Mouse (Mus musculus) liver, embryonic 11.5 days (tissue): ENCODE data around the gene Pex12. TPM values are rescaled to one million over a fixed set of nuclear protein-coding genes. Genes with fewer than 3 reads are reported as not detected.

Experiments
- ATAC-seq: fragments of 200-750 bp; cut with Nextera tagmentation; replicated peaks from 2 replicates; pipeline ENCODE4 v1.8.0; 2017; ENCODE audit warnings: moderate number of reproducible peaks, mild to moderate bottlenecking, moderate TSS enrichment, moderate library complexity; ENCODE audit not compliant: low FRiP score
- DNase-seq: peaks from one replicate; pipeline ENCODE4 v3.0.0-alpha.2; 2017; ENCODE audit warnings: low spot score
- H3K27ac ChIP-seq: fragments of 300-500 bp; sonication (generic); 2 replicates; pipeline ENCODE4 v1.5.1; 2014; ENCODE audit warnings: mild to moderate bottlenecking, low read depth, low read length, control low read depth
- H3K27me3 ChIP-seq: fragments of 300-500 bp; sonication (generic); replicated peaks from 2 replicates; pipeline ENCODE4 v1.6.1; 2014; ENCODE audit warnings: low read length, mixed read lengths; ENCODE audit not compliant: control insufficient read depth, insufficient read depth
- H3K36me3 ChIP-seq: fragments of 300-500 bp; sonication (generic); 2 replicates; pipeline ENCODE4 v1.6.1; 2014; ENCODE audit warnings: mild to moderate bottlenecking, low read length, moderate library complexity, mixed read lengths; ENCODE audit not compliant: control insufficient read depth, insufficient read depth
- H3K4me1 ChIP-seq: fragments of 300-500 bp; sonication (generic); replicated peaks from 2 replicates; pipeline ENCODE4 v1.6.1; 2014; ENCODE audit warnings: low read length, mixed read lengths; ENCODE audit not compliant: control insufficient read depth, insufficient read depth
- H3K4me2 ChIP-seq: fragments of 300-500 bp; sonication (generic); 2 replicates; pipeline ENCODE4 v1.6.1; 2014; ENCODE audit warnings: mild to moderate bottlenecking, control low read depth, moderate library complexity
- H3K4me3 ChIP-seq: fragments of 300-500 bp; sonication (generic); 2 replicates; pipeline ENCODE4 v1.5.1; 2014; ENCODE audit warnings: low read depth, low read length, control low read depth
- H3K9ac ChIP-seq: fragments of 300-500 bp; sonication (generic); 2 replicates; pipeline ENCODE4 v1.6.1; 2014; ENCODE audit warnings: low read depth, low read length, control low read depth
- H3K9me3 ChIP-seq: fragments of 300-500 bp; sonication (generic); 2 replicates; pipeline ENCODE4 v1.6.1; 2016; ENCODE audit warnings: low read length, inconsistent platforms, mixed read lengths; ENCODE audit not compliant: control insufficient read depth
- WGBS: fragments of 180-500 bp; shearing (Covaris S2); extraction: QIAGEN DNeasy Blood & Tissue Kit; methylation state at CpG from one replicate; pipeline ENCODE4 v1.1.7; 2014; 5-methylcytosine and 5-hydroxymethylcytosine counted together
- polyA plus RNA-seq: library from polyadenylated mRNA; unstranded; fragments of >200 nt; fragmentation: Nextera tagmentation; extraction: Ambion mirVana; gene quantifications from 2 replicates; pipeline ENCODE4 v1.2.1, GENCODE M21; 2014

Pex12 gene
- polyA plus RNA-seq, 1 experiment from 2014 or later, result 13.7 TPM

GRCm38 (mm10) chr11:83304485-83304884, 2.1 kb upstream of the Pex12 start:
- Histone ChIP-seq H3K9me3 (no peaks in the 10 kb centered on the region), H3K27me3 (no peaks in the 10 kb centered on the region), H3K27ac (no peak overlapping the region), H3K9ac (no peak overlapping the region; the same call in 1 of the 2 replicates), H3K4me3 (no peak overlapping the region), H3K36me3 (no peaks in the 10 kb centered on the region), H3K4me1 (peaks cover 8% of the 10 kb centered on the region), H3K4me2 (peak overlapping the region; percentile 87; the same call in 1 of the 2 replicates)
- 80% methylated on average over 2 of the region's 2 CpGs for WGBS
- no peak for DNase-seq
- no peak for ATAC-seq

GRCm38 (mm10) chr11:83303751-83304150, 1.4 kb upstream of the Pex12 start:
- H3K27me3 ChIP-seq, result no peaks in the 10 kb centered on the region
- H3K27ac ChIP-seq, result no peak overlapping the region
- no peak for ATAC-seq
- H3K4me1 ChIP-seq, result peaks cover 8% of the 10 kb centered on the region
- H3K9ac ChIP-seq, result 0 out of 2 replicates have a peak overlapping the region, but pooled peaks have one; percentile 0
- H3K4me2 ChIP-seq, result peak overlapping the region; percentile 87
- no peaks in the 10 kb centered on the region for H3K36me3 ChIP-seq
- WGBS, result 64% methylated on average over 5 of the region's 5 CpGs
- H3K4me3 ChIP-seq, result peak overlapping the region; percentile 95; the same call in 1 of the 2 replicates
- no peak for DNase-seq
- H3K9me3 ChIP-seq, result no peaks in the 10 kb centered on the region

GRCm38 (mm10) chr11:83302124-83302523, 262 bp downstream of the Pex12 start:
- DNase-seq (no peak), ATAC-seq (no peak)
- Histone ChIP-seq H3K9ac (peak overlapping the region; percentile 96), H3K27ac (peak overlapping the region; percentile 95), H3K4me1 (peaks cover 20% of the 10 kb centered on the region), H3K27me3 (no peaks in the 10 kb centered on the region), H3K4me3 (peak overlapping the region; percentile 95), H3K4me2 (peak overlapping the region; percentile 87), H3K36me3 (no peaks in the 10 kb centered on the region), H3K9me3 (no peaks in the 10 kb centered on the region)
- 6% methylated on average over 10 of the region's 10 CpGs for WGBS

- Histone ChIP-seq H3K36me3 (0 out of 2 replicates have a peak, but pooled peaks cover 2% of the 10 kb centered on the region), H3K4me1 (peaks cover 22% of the 10 kb centered on the region), H3K4me3 (peak overlapping the region; percentile 95), H3K9ac (no peak overlapping the region), H3K27me3 (no peaks in the 10 kb centered on the region), H3K4me2 (peak overlapping the region; percentile 87), H3K9me3 (no peaks in the 10 kb centered on the region), H3K27ac (peak overlapping the region; percentile 95; the same call in 1 of the 2 replicates)
- no peak for DNase-seq
- no peak for ATAC-seq
- 64% methylated on average over 2 of the region's 2 CpGs for WGBS
These were observed 955 bp downstream of the Pex12 start for GRCm38 (mm10) chr11:83301431-83301831.

- peaks cover 8% of the 10 kb centered on the region; the same call in 1 of the 2 replicates for H3K36me3 ChIP-seq
- peak overlapping the region; percentile 28; the same call in 1 of the 2 replicates for H3K4me2 ChIP-seq
- H3K27ac ChIP-seq, result no peak overlapping the region
- WGBS, result 92% methylated on average over 9 of the region's 9 CpGs
- no peak for ATAC-seq
- H3K9me3 ChIP-seq, result no peaks in the 10 kb centered on the region
- H3K4me1 ChIP-seq, result peaks cover 22% of the 10 kb centered on the region
- H3K27me3 ChIP-seq, result no peaks in the 10 kb centered on the region
- no peak for DNase-seq
- H3K9ac ChIP-seq, result no peak overlapping the region
- H3K4me3 ChIP-seq, result no peak overlapping the region
These were observed 2.7 kb downstream of the Pex12 start for GRCm38 (mm10) chr11:83299724-83300123.

GRCm38 (mm10) chr11:83298225-83299195, 3.9 kb downstream of the Pex12 start, which contains the start of gene Ap2b1:
TSS of gene Ap2b1 (plus strand) at chr11:83299024.
- H3K27ac ChIP-seq, result peak within 1 kb of the TSS; percentile 93
- no peaks in the 10 kb centered on the region for H3K9me3 ChIP-seq
- 2% methylated on average over 56 of the region's 56 CpGs for WGBS
- DNase-seq (peak; percentile 92), ATAC-seq (peak; percentile 93)
- H3K27me3 ChIP-seq, result no peaks in the 10 kb centered on the region
- H3K4me1 ChIP-seq, result peaks cover 15% of the 10 kb centered on the region
- peak within 1 kb of the TSS; percentile 69 for H3K4me3 ChIP-seq
- peak within 1 kb of the TSS; percentile 88 for H3K4me2 ChIP-seq
- peaks cover 8% of the 10 kb centered on the region; the same call in 1 of the 2 replicates for H3K36me3 ChIP-seq
- H3K9ac ChIP-seq, result peak within 1 kb of the TSS; percentile 86

- Histone ChIP-seq H3K4me2 (peak overlapping the region; percentile 88), H3K9me3 (no peaks in the 10 kb centered on the region), H3K4me3 (peak overlapping the region; percentile 69), H3K4me1 (peaks cover 18% of the 10 kb centered on the region), H3K27ac (peak overlapping the region; percentile 93), H3K9ac (peak overlapping the region; percentile 86), H3K27me3 (no peaks in the 10 kb centered on the region), H3K36me3 (peaks cover 8% of the 10 kb centered on the region; the same call in 1 of the 2 replicates)
- DNase-seq, result no peak
- 57% methylated on average over 6 of the region's 6 CpGs for WGBS
- ATAC-seq, result no peak
These were observed 4.6 kb downstream of the Pex12 start for GRCm38 (mm10) chr11:83297816-83298215.

GRCm38 (mm10) chr11:83294133-83294532, 8.3 kb downstream of the Pex12 start:
- H3K27me3 ChIP-seq, result no peaks in the 10 kb centered on the region
- peaks cover 26% of the 10 kb centered on the region for H3K4me1 ChIP-seq
- H3K9me3 ChIP-seq, result no peaks in the 10 kb centered on the region
- 87% methylated on average over 2 of the region's 2 CpGs for WGBS
- ATAC-seq (no peak), DNase-seq (no peak)
- no peak overlapping the region for H3K4me3 ChIP-seq
- peaks cover 8% of the 10 kb centered on the region; the same call in 1 of the 2 replicates for H3K36me3 ChIP-seq
- peak overlapping the region; percentile 83; the same call in 1 of the 2 replicates for H3K4me2 ChIP-seq
- H3K27ac ChIP-seq, result no peak overlapping the region
- H3K9ac ChIP-seq, result no peak overlapping the region
